Mouse (Mus musculus) forebrain, embryonic 12.5 days (tissue): ENCODE results near the gene Wdr11. TPM values are rescaled to one million over a fixed set of nuclear protein-coding genes. Genes with fewer than 3 reads are reported as not detected.
A peak's percentile ranks its signal among the peaks of the same experiment; 100 is the strongest.

ENCODE experiments used
- ATAC-seq: fragments of 200-750 bp; cut with Nextera tagmentation; 2 replicates; pipeline ENCODE4 v1.8.0; 2017; ENCODE audit warnings: moderate TSS enrichment; ENCODE audit not compliant: low FRiP score
- H3K27ac ChIP-seq: fragments of 300-500 bp; sonication (generic); 2 replicates; pipeline ENCODE4 v1.5.1; 2016; ENCODE audit warnings: mild to moderate bottlenecking
- H3K27me3 ChIP-seq: fragments of 300-500 bp; sonication (generic); 2 replicates; pipeline ENCODE4 v1.6.1; 2016; ENCODE audit warnings: mild to moderate bottlenecking
- H3K36me3 ChIP-seq: fragments of 300-500 bp; sonication (generic); replicated peaks from 2 replicates; pipeline ENCODE4 v1.6.1; 2016; ENCODE audit warnings: mild to moderate bottlenecking
- H3K4me1 ChIP-seq: fragments of 300-500 bp; sonication (generic); 2 replicates; pipeline ENCODE4 v1.6.1; 2016
- H3K4me2 ChIP-seq: fragments of 300-500 bp; sonication (generic); 2 replicates; pipeline ENCODE4 v1.6.1; 2016; ENCODE audit warnings: mild to moderate bottlenecking, moderate library complexity
- H3K4me3 ChIP-seq: fragments of 300-500 bp; sonication (generic); replicated peaks from 2 replicates; pipeline ENCODE4 v1.5.1; 2016; ENCODE audit warnings: mild to moderate bottlenecking
- H3K9ac ChIP-seq: fragments of 300-500 bp; sonication (generic); 2 replicates; pipeline ENCODE4 v1.6.1; 2016; ENCODE audit warnings: mild to moderate bottlenecking
- H3K9me3 ChIP-seq: fragments of 300-500 bp; sonication (generic); 2 replicates; pipeline ENCODE4 v1.6.1; 2016
- WGBS: fragments of 180-500 bp; shearing (Covaris S2); methylation state at CpG from one replicate; pipeline ENCODE4 v1.1.7; 2016; 5-methylcytosine and 5-hydroxymethylcytosine counted together
- polyA plus RNA-seq: library from polyadenylated mRNA; unstranded; fragments of >200 nt; fragmentation: Nextera tagmentation; extraction: Ambion mirVana; gene quantifications from 2 replicates; pipeline ENCODE4 v1.2.1, GENCODE M21; 2016

Wdr11 gene
- polyA plus RNA-seq, result 41.3 and 41.6 TPM in 2 replicates

- no peaks in the 10 kb centered on the region for H3K9me3 ChIP-seq
- no peaks in the 10 kb centered on the region for H3K27me3 ChIP-seq
- ATAC-seq, result peak; percentile 94
- H3K4me3 ChIP-seq, result peak within 1 kb of the TSS; percentile 62
- 4% methylated on average over 37 of the region's 37 CpGs for WGBS
- peak within 1 kb of the TSS; percentile 77 for H3K9ac ChIP-seq
- peak within 1 kb of the TSS; percentile 84 for H3K27ac ChIP-seq
- 0 out of 2 replicates have a peak, but pooled peaks cover 4% of the 10 kb centered on the region for H3K36me3 ChIP-seq
- H3K4me2 ChIP-seq, result peak within 1 kb of the TSS; percentile 59
- peaks cover 13% of the 10 kb centered on the region for H3K4me1 ChIP-seq
Measured at GRCm38 (mm10) chr7:129591371-129592131, at the start of gene Wdr11. Wdr11 (plus strand) TSS chr7:129591863.

GRCm38 (mm10) chr7:129567541-129567940 lies 24.1 kb upstream of the Wdr11 start:
- Histone ChIP-seq H3K36me3 (no peaks in the 10 kb centered on the region), H3K4me3 (no peak overlapping the region), H3K27ac (no peak overlapping the region), H3K27me3 (no peaks in the 10 kb centered on the region), H3K4me1 (peaks cover 16% of the 10 kb centered on the region; the same call in 1 of the 2 replicates), H3K9me3 (no peaks in the 10 kb centered on the region), H3K4me2 (no peak overlapping the region), H3K9ac (no peak overlapping the region)
- no peak for ATAC-seq
- 75% methylated on average over 1 of the region's 1 CpGs for WGBS

- Histone ChIP-seq H3K9me3 (no peaks in the 10 kb centered on the region), H3K27me3 (no peaks in the 10 kb centered on the region), H3K4me3 (no peak overlapping the region), H3K36me3 (no peaks in the 10 kb centered on the region), H3K27ac (no peak overlapping the region), H3K4me1 (peaks cover 16% of the 10 kb centered on the region; the same call in 1 of the 2 replicates), H3K4me2 (no peak overlapping the region), H3K9ac (no peak overlapping the region)
- ATAC-seq, result no peak
- 9% methylated on average over 2 of the region's 2 CpGs for WGBS
Measured at GRCm38 (mm10) chr7:129568338-129568737, 23.3 kb upstream of the Wdr11 start.

- Histone ChIP-seq H3K4me3 (no peak overlapping the region), H3K36me3 (no peaks in the 10 kb centered on the region), H3K27me3 (no peaks in the 10 kb centered on the region), H3K4me1 (0 out of 2 replicates have a peak, but pooled peaks cover 3% of the 10 kb centered on the region), H3K4me2 (no peak overlapping the region), H3K27ac (no peak overlapping the region), H3K9me3 (no peaks in the 10 kb centered on the region), H3K9ac (no peak overlapping the region)
- no peak for ATAC-seq
- WGBS, result 74% methylated on average over 4 of the region's 4 CpGs
Measured at GRCm38 (mm10) chr7:129574471-129574870, 17.2 kb upstream of the Wdr11 start.

GRCm38 (mm10) chr7:129575110-129575784 lies 16.4 kb upstream of the Wdr11 start:
- no peak for ATAC-seq
- Histone ChIP-seq H3K9me3 (no peaks in the 10 kb centered on the region), H3K4me3 (no peak overlapping the region), H3K36me3 (no peaks in the 10 kb centered on the region), H3K27ac (no peak overlapping the region), H3K27me3 (no peaks in the 10 kb centered on the region), H3K9ac (no peak overlapping the region), H3K4me1 (0 out of 2 replicates have a peak, but pooled peaks cover 3% of the 10 kb centered on the region), H3K4me2 (no peak overlapping the region)
- WGBS, result 18% methylated on average over 7 of the region's 7 CpGs

GRCm38 (mm10) chr7:129592132-129592745 lies 576 bp downstream of the Wdr11 start:
- Histone ChIP-seq H3K36me3 (peaks cover 4% of the 10 kb centered on the region; the same call in 1 of the 2 replicates), H3K4me3 (peak overlapping the region; percentile 62), H3K9ac (peak overlapping the region; percentile 77), H3K27me3 (no peaks in the 10 kb centered on the region), H3K4me1 (peaks cover 13% of the 10 kb centered on the region), H3K4me2 (peak overlapping the region; percentile 59), H3K27ac (peak overlapping the region; percentile 84), H3K9me3 (no peaks in the 10 kb centered on the region)
- peak; percentile 28; the same call in 1 of the 2 replicates for ATAC-seq
- WGBS, result 1% methylated on average over 13 of the region's 13 CpGs

- no peak overlapping the region for H3K4me3 ChIP-seq
- H3K27ac ChIP-seq, result no peak overlapping the region
- H3K36me3 ChIP-seq, result peaks cover 32% of the 10 kb centered on the region
- H3K4me2 ChIP-seq, result no peak overlapping the region
- no peaks in the 10 kb centered on the region for H3K9me3 ChIP-seq
- no peak overlapping the region for H3K9ac ChIP-seq
- no peaks in the 10 kb centered on the region for H3K27me3 ChIP-seq
- WGBS, result 100% methylated on average over 2 of the region's 2 CpGs
- ATAC-seq, result no peak
- H3K4me1 ChIP-seq, result peaks cover 9% of the 10 kb centered on the region; the same call in 1 of the 2 replicates
Measured at GRCm38 (mm10) chr7:129597186-129597585, 5.5 kb downstream of the Wdr11 start.

GRCm38 (mm10) chr7:129606291-129606690 lies 14.6 kb downstream of the Wdr11 start:
- Histone ChIP-seq H3K36me3 (peaks cover 86% of the 10 kb centered on the region), H3K27me3 (no peaks in the 10 kb centered on the region), H3K4me1 (no peaks in the 10 kb centered on the region), H3K27ac (no peak overlapping the region), H3K4me3 (no peak overlapping the region), H3K4me2 (no peak overlapping the region), H3K9me3 (no peaks in the 10 kb centered on the region), H3K9ac (no peak overlapping the region)
- no peak for ATAC-seq
- 92% methylated on average over 8 of the region's 8 CpGs for WGBS

GRCm38 (mm10) chr7:129621141-129621540 lies 29.5 kb downstream of the Wdr11 start:
- Histone ChIP-seq H3K9me3 (no peaks in the 10 kb centered on the region), H3K4me1 (no peaks in the 10 kb centered on the region), H3K27me3 (no peaks in the 10 kb centered on the region), H3K36me3 (peaks cover 61% of the 10 kb centered on the region), H3K9ac (no peak overlapping the region), H3K4me2 (no peak overlapping the region), H3K27ac (no peak overlapping the region), H3K4me3 (no peak overlapping the region)
- 91% methylated on average over 5 of the region's 5 CpGs for WGBS
- no peak for ATAC-seq

GRCm38 (mm10) chr7:129630351-129630750 lies 38.7 kb downstream of the Wdr11 start:
- Histone ChIP-seq H3K27ac (no peak overlapping the region), H3K9ac (no peak overlapping the region), H3K27me3 (no peaks in the 10 kb centered on the region), H3K36me3 (peaks cover 81% of the 10 kb centered on the region), H3K9me3 (no peaks in the 10 kb centered on the region), H3K4me3 (no peak overlapping the region), H3K4me1 (no peaks in the 10 kb centered on the region), H3K4me2 (no peak overlapping the region)
- ATAC-seq, result no peak
- WGBS, result 94% methylated on average over 7 of the region's 7 CpGs

GRCm38 (mm10) chr7:129631453-129631852 lies 39.8 kb downstream of the Wdr11 start:
- no peak overlapping the region for H3K9ac ChIP-seq
- H3K4me1 ChIP-seq, result no peaks in the 10 kb centered on the region
- no peak overlapping the region for H3K4me3 ChIP-seq
- H3K27ac ChIP-seq, result no peak overlapping the region
- peaks cover 81% of the 10 kb centered on the region for H3K36me3 ChIP-seq
- no peaks in the 10 kb centered on the region for H3K9me3 ChIP-seq
- no peak for ATAC-seq
- H3K4me2 ChIP-seq, result no peak overlapping the region
- H3K27me3 ChIP-seq, result no peaks in the 10 kb centered on the region
- WGBS, result 94% methylated on average over 6 of the region's 6 CpGs

- Histone ChIP-seq H3K9ac (no peak overlapping the region), H3K4me2 (no peak overlapping the region), H3K36me3 (peaks cover 57% of the 10 kb centered on the region), H3K27ac (no peak overlapping the region), H3K27me3 (no peaks in the 10 kb centered on the region), H3K4me3 (no peak overlapping the region), H3K4me1 (no peaks in the 10 kb centered on the region), H3K9me3 (no peaks in the 10 kb centered on the region)
- 90% methylated on average over 12 of the region's 12 CpGs for WGBS
- no peak for ATAC-seq
Measured at GRCm38 (mm10) chr7:129635898-129636640, 44.4 kb downstream of the Wdr11 start.
